Mouse (Mus musculus) cortical plate, adult 2 months (tissue): ENCODE measurements around the gene Erv3. TPM values are rescaled to one million over a fixed set of nuclear protein-coding genes. Genes with fewer than 3 reads are reported as not detected.

Experiments used
- H3K27ac ChIP-seq: fragments of 200-500 bp; 2 replicates; pipeline ENCODE4 v1.5.1; 2012; ENCODE audit warnings: low read length, control low read depth, inconsistent platforms; ENCODE audit not compliant: insufficient read depth
- H3K4me1 ChIP-seq: fragments of 200-500 bp; 2 replicates; pipeline ENCODE4 v1.6.1; 2011; ENCODE audit warnings: low read length; ENCODE audit not compliant: control insufficient read depth, insufficient read depth
- H3K4me3 ChIP-seq: fragments of 200-500 bp; 2 replicates; pipeline ENCODE4 v1.5.1; 2011; ENCODE audit warnings: mild to moderate bottlenecking, low read length, control low read depth; ENCODE audit not compliant: insufficient read depth
- CTCF ChIP-seq: fragments of 200-500 bp; IDR thresholded peaks from 2 replicates; pipeline ENCODE4 v1.5.1; 2011; ENCODE audit warnings: mild to moderate bottlenecking, control low read depth, low read length; ENCODE audit not compliant: insufficient read depth; ENCODE audit errors: extremely low read depth
- POLR2A ChIP-seq: fragments of 200-500 bp; IDR thresholded peaks from 2 replicates; pipeline ENCODE4 v1.6.1; 2011; ENCODE audit warnings: mild to moderate bottlenecking, low read length, control low read depth; ENCODE audit not compliant: insufficient read depth; ENCODE audit errors: extremely low read depth
- polyA plus RNA-seq: library from polyadenylated mRNA; depleted of rRNA; stranded (reverse); fragments of >200 nt; gene quantifications from 2 replicates; pipeline ENCODE4 v1.2.3, GENCODE M21; 2012; rRNA removed

Erv3 gene
- polyA plus RNA-seq, 1 experiment = 0.17 TPM

GRCm38 (mm10) chr2:131813437-131813836 is 46.1 kb downstream of the Erv3 start:
- Histone ChIP-seq H3K4me3 (no peak overlapping the region), H3K27ac (no peak overlapping the region), H3K4me1 (no peaks in the 10 kb centered on the region)
- TF ChIP-seq CTCF (no peak), POLR2A (no peak)

DNA sequence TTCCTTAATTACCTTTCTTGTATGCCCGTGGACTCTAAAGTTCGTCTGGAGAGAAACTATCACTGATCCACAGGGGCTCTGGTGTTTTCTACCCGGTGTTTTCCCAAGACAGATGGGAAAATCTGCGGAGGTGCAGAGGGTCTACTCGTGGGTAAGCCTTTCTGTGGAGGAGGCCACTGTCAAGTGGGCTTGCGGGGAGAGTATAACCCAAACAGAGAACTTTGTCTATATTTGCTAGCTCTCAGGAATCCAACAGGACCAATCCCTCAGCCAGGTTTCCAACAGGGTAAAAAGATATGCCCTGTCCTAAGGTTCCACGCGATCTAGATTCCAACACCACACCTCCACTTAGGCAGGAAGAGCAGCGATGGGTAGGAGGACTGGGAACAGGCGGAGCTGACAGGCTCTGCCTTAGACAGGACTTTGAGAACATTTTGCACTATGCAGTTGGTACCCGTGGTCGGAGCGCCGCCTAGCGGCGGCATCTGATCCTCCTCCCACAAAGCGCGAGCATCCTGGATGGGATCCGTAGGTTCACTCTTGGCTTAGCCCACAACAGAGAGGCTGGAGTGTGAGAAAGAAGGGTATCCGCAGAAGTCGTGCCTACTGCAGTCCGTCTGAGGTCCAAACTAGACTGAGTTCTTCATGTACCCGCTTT is 46.9 kb downstream of the Erv3 start:
- H3K4me3 ChIP-seq = no peak overlapping the region
- no peaks in the 10 kb centered on the region for H3K4me1 ChIP-seq
- no peak overlapping the region for H3K27ac ChIP-seq
- TF ChIP-seq POLR2A = no peak
- TF ChIP-seq CTCF = peak; percentile 77

GRCm38 (mm10) chr2:131811607-131812006 is 47.9 kb downstream of the Erv3 start:
- no peak for TF ChIP-seq CTCF
- no peak for TF ChIP-seq POLR2A
- no peak overlapping the region for H3K4me3 ChIP-seq
- no peaks in the 10 kb centered on the region for H3K4me1 ChIP-seq
- H3K27ac ChIP-seq = no peak overlapping the region

DNA sequence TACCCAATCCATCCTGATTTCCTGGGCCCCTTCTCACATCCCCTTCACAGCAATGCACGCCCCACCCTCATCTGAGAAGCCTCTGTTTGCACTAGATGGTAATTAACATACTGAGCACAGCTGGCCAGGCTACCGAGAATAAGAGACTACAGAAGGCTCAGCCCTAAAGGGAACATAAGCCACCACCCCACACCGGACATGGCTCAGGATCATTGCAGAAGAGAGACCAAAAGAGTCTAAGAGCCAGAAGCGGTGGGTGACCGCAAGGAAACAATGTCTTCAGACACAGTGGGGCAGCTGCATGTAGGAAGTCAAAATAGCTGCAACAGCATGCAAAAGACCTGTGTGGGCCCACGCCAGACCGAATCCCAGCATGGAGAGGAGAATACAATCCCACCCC is 50.7 kb downstream of the Erv3 start:
- H3K4me1 ChIP-seq = no peaks in the 10 kb centered on the region
- no peak overlapping the region for H3K27ac ChIP-seq
- TF ChIP-seq CTCF (no peak), POLR2A (no peak)
- H3K4me3 ChIP-seq = no peak overlapping the region

DNA sequence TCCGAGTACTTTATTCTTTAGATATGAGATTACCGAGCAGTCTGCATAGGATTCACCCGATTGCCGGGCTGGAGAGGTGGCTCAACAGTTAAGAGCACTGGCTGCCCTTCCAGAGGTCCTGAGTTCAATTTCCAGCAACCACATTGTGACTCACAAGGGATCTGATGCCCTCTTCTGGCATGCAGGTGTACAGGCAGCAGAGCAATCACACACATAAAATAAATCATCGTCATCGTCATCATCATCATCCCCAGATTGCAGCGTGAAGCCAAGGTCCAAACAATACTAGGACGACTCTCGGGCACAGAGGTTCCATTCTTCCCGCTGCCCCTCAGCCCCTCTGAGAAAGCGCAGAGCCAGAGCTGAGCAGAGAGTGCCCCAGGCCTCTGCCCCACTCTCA is 51.9 kb downstream of the Erv3 start:
- Histone ChIP-seq H3K4me1 (no peaks in the 10 kb centered on the region), H3K4me3 (no peak overlapping the region), H3K27ac (no peak overlapping the region)
- TF ChIP-seq POLR2A = no peak
- TF ChIP-seq CTCF = peak; percentile 52

- H3K4me1 ChIP-seq = no peaks in the 10 kb centered on the region
- H3K4me3 ChIP-seq = no peak overlapping the region
- H3K27ac ChIP-seq = no peak overlapping the region
- TF ChIP-seq POLR2A = no peak
- no peak for TF ChIP-seq CTCF
These were observed 52.7 kb downstream of the Erv3 start for GRCm38 (mm10) chr2:131806863-131807262.

DNA sequence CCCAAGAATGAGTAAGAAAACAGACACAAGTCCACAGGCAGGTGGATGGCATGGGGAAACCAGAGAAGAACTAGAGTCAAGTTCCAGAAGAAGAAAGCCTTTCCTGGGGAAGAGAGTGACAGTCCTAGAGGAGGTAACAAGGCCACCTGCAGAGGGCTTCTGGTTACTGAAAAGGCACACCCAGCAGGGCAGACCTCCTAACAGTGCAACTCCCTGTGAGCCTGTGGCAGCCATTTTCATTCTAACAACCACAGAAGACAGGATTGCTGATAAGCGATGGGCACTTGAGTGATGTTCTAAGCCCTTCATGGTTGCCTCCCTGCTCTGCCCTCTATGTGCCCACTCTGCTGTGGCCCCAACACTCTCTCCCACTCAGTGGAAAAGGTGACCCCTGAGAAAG is 54.2 kb downstream of the Erv3 start:
- no peak for TF ChIP-seq POLR2A
- TF ChIP-seq CTCF = no peak
- no peak overlapping the region for H3K4me3 ChIP-seq
- H3K4me1 ChIP-seq = peaks cover 1% of the 10 kb centered on the region; the same call in 1 of the 2 replicates
- no peak overlapping the region for H3K27ac ChIP-seq

DNA sequence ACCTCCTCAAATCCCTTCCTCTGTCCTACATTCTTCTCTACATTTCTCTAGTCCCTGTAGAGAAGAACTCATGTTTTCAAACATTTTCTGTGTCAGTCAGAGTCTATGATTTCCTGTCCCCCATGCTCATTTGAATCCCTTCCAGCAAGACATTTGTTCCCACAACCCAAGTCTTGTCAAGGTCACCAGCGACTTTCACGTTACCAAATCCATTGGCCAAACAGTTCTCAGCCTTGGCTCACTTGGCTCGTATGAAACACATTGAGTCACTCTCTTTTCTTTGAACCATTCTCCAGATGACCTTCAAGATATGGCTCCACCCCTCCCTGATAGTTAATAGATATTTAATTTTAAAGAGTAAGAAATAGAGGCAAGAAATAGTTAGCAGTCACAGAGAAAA is 55.7 kb downstream of the Erv3 start:
- Histone ChIP-seq H3K4me3 (no peak overlapping the region), H3K27ac (no peak overlapping the region), H3K4me1 (peaks cover 2% of the 10 kb centered on the region; the same call in 1 of the 2 replicates)
- TF ChIP-seq POLR2A (no peak), CTCF (no peak)

Other genes starting within 250 kb of the Erv3 start
- 704 and 765 TPM in 2 replicates for gene Prnp, start 50.2 kb upstream of the Erv3 start, polyA plus RNA-seq
- gene Prn, start 50.2 kb upstream of the Erv3 start, polyA plus RNA-seq = not detected in 2 replicates
- gene Prnd, start 91.1 kb upstream of the Erv3 start, polyA plus RNA-seq = 0.40 and 0.46 TPM in 2 replicates
- 32.6 and 35.9 TPM in 2 replicates for gene Rassf2, start 170.5 kb upstream of the Erv3 start, polyA plus RNA-seq